Mouse (Mus musculus) midbrain, embryonic 11.5 days (tissue): ENCODE measurements around the gene Miip. TPM values are rescaled to one million over a fixed set of nuclear protein-coding genes. Genes with fewer than 3 reads are reported as not detected.

Experiments used
- ATAC-seq: fragments of 200-750 bp; cut with Nextera tagmentation; 2 replicates; pipeline ENCODE4 v1.8.0; 2017; ENCODE audit warnings: moderate TSS enrichment, moderate library complexity; ENCODE audit not compliant: low FRiP score
- DNase-seq: peaks from one replicate; pipeline ENCODE4 v3.0.0; 2015; ENCODE audit warnings: low spot score; ENCODE audit errors: missing footprints
- H3K27ac ChIP-seq: fragments of 300-500 bp; sonication (generic); 2 replicates; pipeline ENCODE4 v1.5.1; 2014; ENCODE audit warnings: low read depth, low read length
- H3K27me3 ChIP-seq: fragments of 300-500 bp; sonication (generic); 2 replicates; pipeline ENCODE4 v1.6.1; 2014; ENCODE audit warnings: mild to moderate bottlenecking, low read length, moderate library complexity, mixed read lengths; ENCODE audit not compliant: control insufficient read depth, insufficient read depth
- H3K36me3 ChIP-seq: fragments of 300-500 bp; sonication (generic); 2 replicates; pipeline ENCODE4 v1.6.1; 2014; ENCODE audit warnings: mild to moderate bottlenecking, low read length, moderate library complexity, mixed read lengths; ENCODE audit not compliant: control insufficient read depth, insufficient read depth
- H3K4me1 ChIP-seq: fragments of 300-500 bp; sonication (generic); 2 replicates; pipeline ENCODE4 v1.6.1; 2014; ENCODE audit warnings: low read length; ENCODE audit not compliant: control insufficient read depth, insufficient read depth
- H3K4me2 ChIP-seq: fragments of 300-500 bp; sonication (generic); 2 replicates; pipeline ENCODE4 v1.6.1; 2014; ENCODE audit warnings: mild to moderate bottlenecking, moderate library complexity
- H3K4me3 ChIP-seq: fragments of 300-500 bp; sonication (generic); 2 replicates; pipeline ENCODE4 v1.5.1; 2014; ENCODE audit warnings: low read depth, low read length
- H3K9ac ChIP-seq: fragments of 300-500 bp; sonication (generic); 2 replicates; pipeline ENCODE4 v1.6.1; 2014; ENCODE audit warnings: low read length
- H3K9me3 ChIP-seq: fragments of 300-500 bp; sonication (generic); 2 replicates; pipeline ENCODE4 v1.6.1; 2016; ENCODE audit warnings: low read length; ENCODE audit not compliant: control insufficient read depth
- whole genome bisulfite sequencing: fragments of 180-500 bp; shearing (Covaris S2); extraction: QIAGEN DNeasy Blood & Tissue Kit; methylation state at CpG from one replicate; pipeline ENCODE4 v1.1.7; 2014; 5-methylcytosine and 5-hydroxymethylcytosine counted together
- polyA plus RNA-seq: library from polyadenylated mRNA; unstranded; fragments of >200 nt; fragmentation: Nextera tagmentation; extraction: Ambion mirVana; gene quantifications from 2 replicates; pipeline ENCODE4 v1.2.1, GENCODE M21; 2014

The Miip gene
- polyA plus RNA-seq, 1 experiment from 2014 or later, result 39.2 TPM

DNA sequence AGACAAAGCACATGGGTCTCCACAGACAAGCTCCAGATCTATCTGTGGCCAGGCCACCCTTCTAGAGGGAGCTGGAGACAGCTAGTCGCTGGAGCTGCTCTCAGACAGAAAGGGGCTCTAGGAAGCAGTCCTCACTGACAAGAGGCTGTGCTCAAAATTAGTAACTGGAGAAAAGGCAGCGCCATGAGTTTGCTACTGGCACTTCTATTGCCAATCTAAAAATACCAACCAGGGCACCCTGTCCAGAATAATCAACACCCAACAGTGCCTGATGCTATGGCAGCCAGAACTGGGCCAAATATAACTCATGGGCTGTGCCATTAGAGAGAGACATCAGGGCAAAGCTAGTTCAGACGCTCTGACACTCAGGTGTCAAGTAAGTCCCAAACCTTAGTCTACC lies 28.7 kb upstream of the Miip start:
- ATAC-seq (no peak), DNase-seq (no peak)
- Histone ChIP-seq H3K27ac (no peak overlapping the region), H3K4me2 (no peak overlapping the region), H3K36me3 (peaks cover 13% of the 10 kb centered on the region), H3K9ac (no peak overlapping the region), H3K4me3 (no peak overlapping the region), H3K4me1 (no peaks in the 10 kb centered on the region), H3K27me3 (no peaks in the 10 kb centered on the region), H3K9me3 (no peaks in the 10 kb centered on the region)
- WGBS, result 90% methylated on average over 3 of the region's 3 CpGs

- no peak overlapping the region for H3K4me3 ChIP-seq
- H3K27ac ChIP-seq, result no peak overlapping the region
- no peaks in the 10 kb centered on the region for H3K4me1 ChIP-seq
- WGBS, result 77% methylated on average over 1 of the region's 1 CpGs
- no peak overlapping the region for H3K9ac ChIP-seq
- no peak for DNase-seq
- no peaks in the 10 kb centered on the region for H3K27me3 ChIP-seq
- no peaks in the 10 kb centered on the region for H3K9me3 ChIP-seq
- peaks cover 17% of the 10 kb centered on the region for H3K36me3 ChIP-seq
- H3K4me2 ChIP-seq, result no peak overlapping the region
- ATAC-seq, result no peak
Observed at GRCm38 (mm10) chr4:147896411-147896810, 27.8 kb upstream of the Miip start.

DNA sequence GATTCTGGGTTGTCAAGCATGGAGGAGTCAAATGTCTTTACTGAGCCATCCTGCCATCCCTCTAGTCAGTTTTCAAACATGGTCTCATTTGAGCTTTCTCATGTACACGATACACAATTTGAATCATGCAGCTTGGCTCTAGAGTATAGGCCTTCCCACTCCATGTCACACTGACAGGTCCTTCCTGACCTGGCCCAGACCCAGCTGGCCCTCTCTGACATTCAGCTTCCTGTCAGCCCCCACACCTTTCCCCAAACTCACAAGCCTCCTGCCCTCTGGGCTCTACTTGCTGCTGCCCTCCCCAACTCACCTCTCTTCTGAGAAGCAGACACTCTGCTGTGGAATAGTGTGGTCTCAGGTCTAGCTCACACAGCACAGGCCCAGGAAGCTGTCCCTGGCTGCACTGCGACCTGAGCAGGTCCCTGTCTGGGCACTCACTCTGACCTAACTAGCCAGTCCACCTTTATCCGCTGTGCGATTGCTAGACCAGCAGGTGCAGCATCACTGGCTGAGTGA lies 27.3 kb upstream of the Miip start:
- 92% methylated on average over 4 of the region's 4 CpGs for WGBS
- H3K4me2 ChIP-seq, result no peak overlapping the region
- H3K9ac ChIP-seq, result no peak overlapping the region
- peaks cover 17% of the 10 kb centered on the region for H3K36me3 ChIP-seq
- H3K4me3 ChIP-seq, result no peak overlapping the region
- no peaks in the 10 kb centered on the region for H3K27me3 ChIP-seq
- no peaks in the 10 kb centered on the region for H3K4me1 ChIP-seq
- no peak for ATAC-seq
- DNase-seq, result no peak
- no peak overlapping the region for H3K27ac ChIP-seq
- no peaks in the 10 kb centered on the region for H3K9me3 ChIP-seq

DNA sequence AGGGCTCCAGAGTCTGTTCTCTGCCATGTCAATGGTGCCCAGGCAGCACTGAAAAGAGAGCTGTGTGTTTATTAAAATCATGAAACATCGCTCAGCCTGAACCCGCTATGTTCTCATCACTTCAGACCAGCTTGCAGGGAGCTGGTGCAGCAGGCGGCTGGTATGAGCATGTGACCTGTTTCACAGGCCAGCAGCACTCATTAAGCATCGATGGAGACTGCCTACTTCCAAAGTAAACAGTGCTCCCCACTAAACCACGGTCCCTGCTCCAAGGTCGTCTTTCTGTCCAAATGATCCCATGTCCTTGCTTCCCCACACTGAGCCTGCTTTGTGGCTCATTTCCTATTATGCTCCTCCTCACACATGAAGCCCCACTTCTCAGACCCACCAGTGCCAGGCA lies 21.7 kb upstream of the Miip start:
- Histone ChIP-seq H3K4me3 (no peak overlapping the region), H3K4me1 (no peaks in the 10 kb centered on the region), H3K9ac (no peak overlapping the region), H3K9me3 (no peaks in the 10 kb centered on the region), H3K4me2 (no peak overlapping the region), H3K27me3 (no peaks in the 10 kb centered on the region), H3K27ac (no peak overlapping the region), H3K36me3 (peaks cover 15% of the 10 kb centered on the region)
- DNase-seq (no peak), ATAC-seq (no peak)
- WGBS, result 95% methylated on average over 6 of the region's 6 CpGs

- WGBS, result 89% methylated on average over 4 of the region's 4 CpGs
- Histone ChIP-seq H3K27ac (no peak overlapping the region), H3K4me3 (no peak overlapping the region), H3K9me3 (no peaks in the 10 kb centered on the region), H3K4me1 (no peaks in the 10 kb centered on the region), H3K4me2 (no peak overlapping the region), H3K36me3 (peaks cover 18% of the 10 kb centered on the region), H3K27me3 (no peaks in the 10 kb centered on the region), H3K9ac (no peak overlapping the region)
- no peak for ATAC-seq
- DNase-seq, result no peak
Observed at GRCm38 (mm10) chr4:147888237-147888636, 19.6 kb upstream of the Miip start.

DNA sequence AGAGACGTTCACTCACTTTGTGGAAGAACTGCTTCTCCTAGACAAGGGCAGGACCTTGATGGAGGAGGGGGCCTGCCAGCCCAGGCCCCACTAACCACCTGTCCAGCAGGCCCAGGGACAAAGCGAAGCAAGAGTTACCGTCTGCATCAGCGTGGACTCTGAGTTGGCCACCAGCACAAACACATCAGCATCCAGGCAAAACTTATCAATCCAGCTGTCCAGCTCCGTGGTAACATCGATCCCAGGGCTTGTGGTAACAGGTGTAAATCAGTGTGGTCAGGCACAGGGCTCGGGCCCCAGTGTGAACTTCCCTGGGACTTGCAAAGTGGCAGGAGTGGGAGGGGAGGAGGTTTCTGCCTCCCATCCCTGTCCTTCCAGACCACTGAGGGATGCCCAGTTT lies 18.7 kb upstream of the Miip start:
- Histone ChIP-seq H3K4me2 (no peak overlapping the region), H3K4me1 (no peaks in the 10 kb centered on the region), H3K9ac (no peak overlapping the region), H3K27ac (no peak overlapping the region), H3K36me3 (peaks cover 21% of the 10 kb centered on the region), H3K9me3 (no peaks in the 10 kb centered on the region), H3K4me3 (no peak overlapping the region), H3K27me3 (no peaks in the 10 kb centered on the region)
- ATAC-seq, result no peak
- DNase-seq, result no peak
- WGBS, result 90% methylated on average over 7 of the region's 7 CpGs

DNA sequence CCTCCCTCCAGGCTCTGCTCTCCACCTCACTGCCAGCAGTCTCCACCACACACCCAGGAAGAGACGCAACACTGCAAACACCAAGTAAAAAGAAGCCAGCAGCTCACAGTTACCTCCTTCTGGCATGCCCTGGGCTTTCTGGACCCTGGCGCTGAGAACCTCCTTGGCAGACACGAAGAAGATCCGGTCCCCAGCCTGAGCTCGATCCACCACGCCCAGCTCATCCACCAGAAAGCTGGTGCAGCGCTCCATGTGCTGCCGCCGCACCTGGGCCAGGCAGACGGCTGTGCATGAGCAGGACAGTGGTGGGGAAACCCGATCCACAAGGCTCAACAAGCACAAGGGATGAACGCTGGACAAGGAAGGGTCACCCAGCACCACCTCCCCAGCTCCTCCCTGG lies 17.5 kb upstream of the Miip start:
- DNase-seq (no peak), ATAC-seq (no peak)
- Histone ChIP-seq H3K27me3 (no peaks in the 10 kb centered on the region), H3K9ac (no peak overlapping the region), H3K4me3 (no peak overlapping the region), H3K27ac (no peak overlapping the region), H3K4me2 (no peak overlapping the region), H3K9me3 (no peaks in the 10 kb centered on the region), H3K36me3 (peaks cover 23% of the 10 kb centered on the region), H3K4me1 (no peaks in the 10 kb centered on the region)
- WGBS, result 94% methylated on average over 12 of the region's 12 CpGs

DNA sequence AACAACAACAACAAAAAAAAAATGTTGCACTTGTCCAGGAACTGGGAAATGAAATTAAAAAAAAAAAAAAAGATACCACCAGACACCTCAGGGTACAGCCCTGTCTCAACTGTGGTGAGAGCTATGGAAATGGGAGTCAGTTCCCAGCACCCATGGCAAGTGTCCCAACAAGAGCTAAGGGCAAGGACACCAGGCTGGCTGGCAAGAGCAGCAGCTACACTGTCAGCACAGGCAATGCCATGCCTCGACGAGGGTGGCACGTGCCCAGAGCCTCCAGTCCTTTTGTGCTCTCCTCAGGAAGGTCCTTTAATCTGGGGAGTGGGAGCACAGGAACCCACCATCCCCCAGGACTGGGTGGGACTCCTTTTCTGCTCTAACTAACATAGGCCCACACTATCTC lies 15.5 kb upstream of the Miip start:
- Histone ChIP-seq H3K4me2 (no peak overlapping the region), H3K27ac (no peak overlapping the region), H3K27me3 (no peaks in the 10 kb centered on the region), H3K4me3 (no peak overlapping the region), H3K9ac (no peak overlapping the region), H3K9me3 (no peaks in the 10 kb centered on the region), H3K4me1 (no peaks in the 10 kb centered on the region), H3K36me3 (peaks cover 23% of the 10 kb centered on the region)
- DNase-seq (no peak), ATAC-seq (no peak)
- WGBS, result 94% methylated on average over 3 of the region's 3 CpGs

DNA sequence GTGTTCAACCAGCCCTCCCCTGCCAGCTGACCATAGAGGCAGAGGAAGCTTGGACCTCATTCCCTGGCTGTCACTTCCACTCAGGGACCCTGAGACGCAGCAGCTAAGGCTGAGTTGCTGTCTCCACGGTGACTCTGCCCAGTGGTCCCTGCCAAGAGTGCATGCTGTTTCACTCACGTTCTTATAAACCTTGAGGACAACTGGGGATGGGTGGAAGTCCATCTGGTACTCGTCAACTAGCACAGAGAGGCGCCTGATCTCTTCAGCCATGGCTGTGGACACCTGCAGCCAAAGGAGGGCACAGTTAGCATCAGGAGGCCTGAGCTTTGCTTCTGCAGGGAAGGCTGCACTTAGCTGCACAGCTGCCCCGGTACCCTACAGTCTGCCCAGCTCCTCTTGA lies 14.4 kb upstream of the Miip start:
- no peaks in the 10 kb centered on the region for H3K4me1 ChIP-seq
- H3K4me3 ChIP-seq, result no peak overlapping the region
- no peak for ATAC-seq
- H3K4me2 ChIP-seq, result no peak overlapping the region
- H3K36me3 ChIP-seq, result peaks cover 25% of the 10 kb centered on the region
- no peaks in the 10 kb centered on the region for H3K27me3 ChIP-seq
- WGBS, result 91% methylated on average over 6 of the region's 6 CpGs
- no peaks in the 10 kb centered on the region for H3K9me3 ChIP-seq
- no peak overlapping the region for H3K27ac ChIP-seq
- DNase-seq, result no peak
- no peak overlapping the region for H3K9ac ChIP-seq

DNA sequence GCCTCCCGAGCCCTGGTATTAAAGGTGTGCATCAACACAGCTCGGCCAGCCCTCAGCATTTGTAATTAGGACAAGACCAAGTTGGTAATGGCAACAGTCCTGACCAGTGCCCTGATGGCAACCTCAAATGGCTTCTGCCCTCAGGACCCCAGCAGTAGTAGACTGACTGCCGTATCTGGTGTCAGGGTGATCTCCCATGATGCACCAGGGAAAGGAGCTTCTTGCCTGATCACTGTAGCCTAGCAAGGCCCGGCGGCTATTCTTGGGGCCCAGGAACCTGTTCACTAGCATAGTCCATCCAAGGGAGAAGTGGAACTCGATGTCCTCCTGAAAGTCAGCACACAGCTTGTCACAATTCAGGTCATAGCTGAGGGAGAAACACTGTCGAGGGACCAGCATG lies 13.2 kb upstream of the Miip start:
- ATAC-seq (no peak), DNase-seq (no peak)
- H3K4me2 ChIP-seq, result no peak overlapping the region
- 95% methylated on average over 7 of the region's 7 CpGs for WGBS
- no peaks in the 10 kb centered on the region for H3K4me1 ChIP-seq
- peaks cover 26% of the 10 kb centered on the region for H3K36me3 ChIP-seq
- H3K4me3 ChIP-seq, result no peak overlapping the region
- no peak overlapping the region for H3K27ac ChIP-seq
- no peaks in the 10 kb centered on the region for H3K9me3 ChIP-seq
- H3K9ac ChIP-seq, result no peak overlapping the region
- no peaks in the 10 kb centered on the region for H3K27me3 ChIP-seq
